Mouse (Mus musculus): Measurements from ENCODE around the gene Oaz1.

- TF ChIP-seq CTCF (conservative IDR thresholded peaks at IDR 0.05; ENCODE audit: insufficient read depth, insufficient read length, low read depth, low read length) (no peak), POLR2A (IDR thresholded peaks at IDR 0.05; ENCODE audit: low read depth, low read length) (no peak)
These were observed 42.2 kb upstream of the Oaz1 start for GRCm38 (mm10) chr10:80784302-80784701.
